Mouse (Mus musculus): ENCODE data around the gene Gpc6. TPM values are rescaled to one million over a fixed set of nuclear protein-coding genes. Genes with fewer than 3 reads are reported as not detected.

The Gpc6 gene
- polyA plus RNA-seq, 2 experiments: 26.1 to 39.5 TPM

GRCm38 (mm10) chr14:117151621-117152020 is 226.5 kb downstream of the Gpc6 start:
- Histone ChIP-seq H3K4me2 (replicated peaks; ENCODE audit: low read depth, low read length, severe bottlenecking) (no peak overlapping the region), H3K27me3 (ENCODE audit: control insufficient read depth, insufficient read depth, low read length) (no peaks in the 10 kb centered on the region), H3K27ac (replicated peaks; ENCODE audit: low read depth, low read length) (no peak overlapping the region), H3K9ac (ENCODE audit: low read depth, low read length, severe bottlenecking) (no peak overlapping the region), H3K9me3 (ENCODE audit: control insufficient read depth, low read length) (no peaks in the 10 kb centered on the region), H3K4me3 (replicated peaks; ENCODE audit: low read length) (no peak overlapping the region), H3K4me1 (ENCODE audit: control insufficient read depth, insufficient read depth, low read length) (peaks cover 5% of the 10 kb centered on the region; the same call in 1 of the 2 replicates), H3K36me3 (ENCODE audit: control insufficient read depth, insufficient read depth, low read length) (no peaks in the 10 kb centered on the region)
- ATAC-seq (ENCODE audit: low FRiP score, low read depth): no peak
- DNase-seq (ENCODE audit: low spot score): no peak
- no peak for TF ChIP-seq POLR2A (IDR thresholded peaks at IDR 0.05; ENCODE audit: borderline replicate concordance, extremely low read depth, insufficient read depth, insufficient read length)
- WGBS: 96% methylated on average over 7 of the region's 7 CpGs

GRCm38 (mm10) chr14:117155884-117156465 is 230.9 kb downstream of the Gpc6 start:
- Histone ChIP-seq H3K4me2 (replicated peaks; ENCODE audit: low read depth, low read length, severe bottlenecking) (no peak overlapping the region), H3K27me3 (ENCODE audit: control insufficient read depth, insufficient read depth, low read length) (no peaks in the 10 kb centered on the region), H3K4me3 (replicated peaks; ENCODE audit: low read length) (no peak overlapping the region), H3K9me3 (ENCODE audit: control insufficient read depth, low read length) (no peaks in the 10 kb centered on the region), H3K4me1 (ENCODE audit: control insufficient read depth, insufficient read depth, low read length) (no peaks in the 10 kb centered on the region), H3K9ac (ENCODE audit: low read depth, low read length, severe bottlenecking) (no peak overlapping the region), H3K27ac (replicated peaks; ENCODE audit: low read depth, low read length) (no peak overlapping the region), H3K36me3 (ENCODE audit: control insufficient read depth, insufficient read depth, low read length) (no peaks in the 10 kb centered on the region)
- ATAC-seq (ENCODE audit: low FRiP score, low read depth): no peak
- 91% methylated on average over 14 of the region's 14 CpGs for WGBS
- DNase-seq (ENCODE audit: low spot score): no peak
- no peak for TF ChIP-seq POLR2A (IDR thresholded peaks at IDR 0.05; ENCODE audit: borderline replicate concordance, extremely low read depth, insufficient read depth, insufficient read length)

GRCm38 (mm10) chr14:117157426-117157825 is 232.3 kb downstream of the Gpc6 start:
- no peaks in the 10 kb centered on the region for H3K36me3 ChIP-seq (ENCODE audit: control insufficient read depth, insufficient read depth, low read length)
- DNase-seq (ENCODE audit: low spot score) (no peak), ATAC-seq (ENCODE audit: low FRiP score, low read depth) (no peak)
- H3K27ac ChIP-seq (replicated peaks; ENCODE audit: low read depth, low read length): no peak overlapping the region
- no peaks in the 10 kb centered on the region for H3K9me3 ChIP-seq (ENCODE audit: control insufficient read depth, low read length)
- no peak overlapping the region for H3K4me2 ChIP-seq (replicated peaks; ENCODE audit: low read depth, low read length, severe bottlenecking)
- WGBS: 68% methylated on average over 3 of the region's 3 CpGs
- no peak overlapping the region for H3K4me3 ChIP-seq (replicated peaks; ENCODE audit: low read length)
- H3K9ac ChIP-seq (ENCODE audit: low read depth, low read length, severe bottlenecking): no peak overlapping the region
- TF ChIP-seq POLR2A (IDR thresholded peaks at IDR 0.05; ENCODE audit: borderline replicate concordance, extremely low read depth, insufficient read depth, insufficient read length): no peak
- no peaks in the 10 kb centered on the region for H3K4me1 ChIP-seq (ENCODE audit: control insufficient read depth, insufficient read depth, low read length)
- no peaks in the 10 kb centered on the region for H3K27me3 ChIP-seq (ENCODE audit: control insufficient read depth, insufficient read depth, low read length)

GRCm38 (mm10) chr14:117166350-117166749 is 241.2 kb downstream of the Gpc6 start:
- Histone ChIP-seq H3K36me3 (ENCODE audit: control insufficient read depth, insufficient read depth, low read length) (no peaks in the 10 kb centered on the region), H3K27me3 (ENCODE audit: control insufficient read depth, insufficient read depth, low read length) (no peaks in the 10 kb centered on the region), H3K9ac (ENCODE audit: low read depth, low read length, severe bottlenecking) (no peak overlapping the region), H3K4me3 (replicated peaks; ENCODE audit: low read length) (no peak overlapping the region), H3K4me1 (ENCODE audit: control insufficient read depth, insufficient read depth, low read length) (no peaks in the 10 kb centered on the region), H3K9me3 (ENCODE audit: control insufficient read depth, low read length) (no peaks in the 10 kb centered on the region), H3K4me2 (replicated peaks; ENCODE audit: low read depth, low read length, severe bottlenecking) (no peak overlapping the region), H3K27ac (replicated peaks; ENCODE audit: low read depth, low read length) (no peak overlapping the region)
- WGBS: 93% methylated on average over 5 of the region's 5 CpGs
- no peak for TF ChIP-seq POLR2A (IDR thresholded peaks at IDR 0.05; ENCODE audit: borderline replicate concordance, extremely low read depth, insufficient read depth, insufficient read length)
- no peak for DNase-seq (ENCODE audit: low spot score)
- ATAC-seq (ENCODE audit: low FRiP score, low read depth): no peak

GRCm38 (mm10) chr14:117193364-117193763 is 268.2 kb downstream of the Gpc6 start:
- no peak for DNase-seq (ENCODE audit: low spot score)
- no peaks in the 10 kb centered on the region for H3K36me3 ChIP-seq (ENCODE audit: control insufficient read depth, insufficient read depth, low read length)
- no peak for TF ChIP-seq POLR2A (IDR thresholded peaks at IDR 0.05; ENCODE audit: borderline replicate concordance, extremely low read depth, insufficient read depth, insufficient read length)
- no peak overlapping the region for H3K9ac ChIP-seq (ENCODE audit: low read depth, low read length, severe bottlenecking)
- no peak overlapping the region for H3K27ac ChIP-seq (replicated peaks; ENCODE audit: low read depth, low read length)
- H3K4me1 ChIP-seq (ENCODE audit: control insufficient read depth, insufficient read depth, low read length): no peaks in the 10 kb centered on the region
- 90% methylated on average over 2 of the region's 2 CpGs for WGBS
- no peak for ATAC-seq (ENCODE audit: low FRiP score, low read depth)
- H3K27me3 ChIP-seq (ENCODE audit: control insufficient read depth, insufficient read depth, low read length): no peaks in the 10 kb centered on the region
- no peak overlapping the region for H3K4me2 ChIP-seq (replicated peaks; ENCODE audit: low read depth, low read length, severe bottlenecking)
- no peak overlapping the region for H3K4me3 ChIP-seq (replicated peaks; ENCODE audit: low read length)
- no peaks in the 10 kb centered on the region for H3K9me3 ChIP-seq (ENCODE audit: control insufficient read depth, low read length)

- Histone ChIP-seq H3K27ac (replicated peaks; ENCODE audit: low read depth, low read length) (no peak overlapping the region), H3K9me3 (ENCODE audit: control insufficient read depth, low read length) (no peaks in the 10 kb centered on the region), H3K9ac (ENCODE audit: low read depth, low read length, severe bottlenecking) (no peak overlapping the region), H3K4me2 (replicated peaks; ENCODE audit: low read depth, low read length, severe bottlenecking) (no peak overlapping the region), H3K4me1 (ENCODE audit: control insufficient read depth, insufficient read depth, low read length) (no peaks in the 10 kb centered on the region), H3K27me3 (ENCODE audit: control insufficient read depth, insufficient read depth, low read length) (no peaks in the 10 kb centered on the region), H3K4me3 (replicated peaks; ENCODE audit: low read length) (no peak overlapping the region), H3K36me3 (ENCODE audit: control insufficient read depth, insufficient read depth, low read length) (no peaks in the 10 kb centered on the region)
- DNase-seq (ENCODE audit: low spot score) (no peak), ATAC-seq (ENCODE audit: low FRiP score, low read depth) (no peak)
- TF ChIP-seq POLR2A (IDR thresholded peaks at IDR 0.05; ENCODE audit: borderline replicate concordance, extremely low read depth, insufficient read depth, insufficient read length): no peak
- WGBS: 64% methylated on average over 2 of the region's 2 CpGs
Observed at GRCm38 (mm10) chr14:117202012-117202411, 276.9 kb downstream of the Gpc6 start.

All from limb, embryonic 14.5 days (tissue).